Comparison of ENCODE assay signal across 12 mouse cellular contexts in genomic region chr4:118243791-118244190, GRCm38 (mm10). TPM values are rescaled to one million over a fixed set of nuclear protein-coding genes. Genes with fewer than 3 reads are reported as not detected.
A peak's percentile ranks its signal among the peaks of the same experiment; 100 is the strongest.
DNase-seq lines count a peak whose midpoint lies in the region; ATAC-seq and TF ChIP-seq lines count a peak whose summit lies in the region.
"Had no signal": no experiment of that assay in that cellular context is flagged by ENCODE, and none has a peak within 500 bp of the region (broad histone marks: within the 10 kb centered on the region; RNA-seq: fewer than 3 reads in every experiment).

No protein-coding gene starts in this region.

- no peak overlapping the region for H3K4me2 ChIP-seq in forebrain, embryonic 16.5 days (ENCODE audit: low read length)
- H3K4me2 ChIP-seq in midbrain, embryonic 16.5 days (ENCODE audit: low read length) = no peak overlapping the region
- H3K4me2 ChIP-seq: lung, embryonic 15.5 days had no signal

- no peak overlapping the region for H3K9ac ChIP-seq in forebrain, embryonic 16.5 days (replicated peaks; ENCODE audit: low read depth, low read length)
- H3K9ac ChIP-seq in midbrain, embryonic 16.5 days (ENCODE audit: low read depth, low read length) = no peak overlapping the region
- H3K9ac ChIP-seq: lung, embryonic 15.5 days had no signal

- TF ChIP-seq POLR2A in thymus, adult 2 months (IDR thresholded peaks at IDR 0.05; ENCODE audit: control insufficient read depth, extremely low read depth, insufficient read depth, low read length, poor library complexity) = no peak

- H3K36me3 ChIP-seq in forebrain, embryonic 16.5 days (ENCODE audit: control insufficient read depth, insufficient read depth) = peaks cover 17% of the 10 kb centered on the region
- peaks cover 17% of the 10 kb centered on the region for H3K36me3 ChIP-seq in midbrain, embryonic 16.5 days (ENCODE audit: control insufficient read depth, insufficient read depth, low read length)
- peaks cover 23% of the 10 kb centered on the region; the same call in 1 of the 2 replicates for H3K36me3 ChIP-seq in thymus, adult 2 months (ENCODE audit: control insufficient read depth, insufficient read depth, low read length)

- peaks cover 15% of the 10 kb centered on the region for H3K4me1 ChIP-seq in forebrain, embryonic 16.5 days (replicated peaks; ENCODE audit: control insufficient read depth, insufficient read depth, low read length)
- peaks cover 8% of the 10 kb centered on the region for H3K4me1 ChIP-seq in midbrain, embryonic 16.5 days (ENCODE audit: control insufficient read depth, insufficient read depth, low read length)
- 0 out of 2 replicates have a peak, but pooled peaks cover 2% of the 10 kb centered on the region for H3K4me1 ChIP-seq in thymus, adult 2 months (replicated peaks; ENCODE audit: control insufficient read depth, insufficient read depth, low read length)
- H3K4me1 ChIP-seq: lung, embryonic 15.5 days had no signal

- 54% methylated on average over 7 of the region's 7 CpGs for WGBS in forebrain, embryonic 16.5 days
- WGBS in midbrain, embryonic 16.5 days = 57% methylated on average over 7 of the region's 7 CpGs
- 96% methylated on average over 7 of the region's 7 CpGs for WGBS in thymus, adult 2 months

- H3K4me3 ChIP-seq in gastrocnemius, adult 2 months = no peak overlapping the region
- no peak overlapping the region for H3K4me3 ChIP-seq in forebrain, embryonic 16.5 days (replicated peaks; ENCODE audit: low read length)
- H3K4me3 ChIP-seq in midbrain, embryonic 16.5 days (ENCODE audit: low read depth, low read length) = no peak overlapping the region
- no peak overlapping the region for H3K4me3 ChIP-seq in thymus, adult 2 months (ENCODE audit: control insufficient read depth, insufficient read depth, low read length)
- H3K4me3 ChIP-seq: lung, embryonic 15.5 days had no signal

- H3K27ac ChIP-seq in gastrocnemius, adult 2 months = peak overlapping the region; percentile 28; the same call in 1 of the 2 replicates
- peak overlapping the region; percentile 38 for H3K27ac ChIP-seq in forebrain, embryonic 16.5 days (ENCODE audit: low read length)
- peak overlapping the region; percentile 43 for H3K27ac ChIP-seq in midbrain, embryonic 16.5 days (ENCODE audit: low read length)
- no peak overlapping the region for H3K27ac ChIP-seq in thymus, adult 2 months (ENCODE audit: control insufficient read depth, insufficient read depth, low read length)
- H3K27ac ChIP-seq: lung, embryonic 15.5 days had no signal

- H3K27me3 ChIP-seq in forebrain, embryonic 16.5 days (replicated peaks; ENCODE audit: control insufficient read depth, insufficient read depth, low read length) = no peaks in the 10 kb centered on the region
- H3K27me3 ChIP-seq in midbrain, embryonic 16.5 days (ENCODE audit: control insufficient read depth, insufficient read depth, low read depth, low read length) = no peaks in the 10 kb centered on the region
- H3K27me3 ChIP-seq in thymus, adult 2 months (ENCODE audit: control insufficient read depth, insufficient read depth, low read length) = no peaks in the 10 kb centered on the region; the same call in 1 of the 2 replicates
- H3K27me3 ChIP-seq: lung, embryonic 15.5 days had no signal

- peak; percentile 17; the same call in 1 of the 2 replicates for ATAC-seq in forebrain, embryonic 16.5 days
- ATAC-seq in midbrain, embryonic 16.5 days = no peak
- no peak for ATAC-seq in activated CD4-positive, CD25-positive, alpha-beta regulatory T cell, adult 4 months

- intact Hi-C loops in gastrocnemius, adult 2 months (cut with DNase I) = no loop called here
- intact Hi-C loops in gastrocnemius, postnatal 14 days (cut with DNase I; ENCODE audit: low total_unique reads) = no loop called here

- TF ChIP-seq CTCF in gastrocnemius, adult 2 months (IDR thresholded peaks at IDR 0.05) = no peak
- no peak for TF ChIP-seq CTCF in thymus, adult 2 months (IDR thresholded peaks at IDR 0.05; ENCODE audit: borderline replicate concordance, control insufficient read depth, extremely low read depth, insufficient read depth, low read length, poor library complexity)

- peak; percentile 39 for DNase-seq in gastrocnemius, adult 2 months
- no peak for DNase-seq in gastrocnemius, postnatal 14 days
- peak; percentile 44 for DNase-seq in kidney, postnatal 14 days
- no peak for DNase-seq in cerebellum, adult 18-20 months
- DNase-seq in thymus, adult 2 months = no peak
- DNase-seq: cerebellum, adult 11 months; heart, postnatal 14 days; right cerebral cortex, postnatal 4 days had no signal

- H3K9me3 ChIP-seq in forebrain, embryonic 16.5 days (ENCODE audit: control insufficient read depth, low read length) = no peaks in the 10 kb centered on the region
- no peaks in the 10 kb centered on the region for H3K9me3 ChIP-seq in midbrain, embryonic 16.5 days (replicated peaks; ENCODE audit: control insufficient read depth, low read length, poor library complexity, severe bottlenecking)
- H3K9me3 ChIP-seq: lung, embryonic 15.5 days had no signal

RNA-seq across cellular contexts. Expression of gene Ptprf, which starts 47.4 kb away (rescaled TPM):
- total RNA-seq in gastrocnemius, adult 2 months (2021) = 1 to 10 TPM; 1.5 to 2.5 TPM
- 10 to 100 TPM in 1 of 2 experiments, 1 to 10 TPM in 1; 7.7 to 11.7 TPM for total RNA-seq in gastrocnemius, postnatal 14 days (2021)
- 77.0 and 81.6 TPM in 2 replicates for polyA plus RNA-seq in forebrain, embryonic 16.5 days (2015; fragmentation: Nextera tagmentation; extraction: Ambion mirVana)
- polyA plus RNA-seq in midbrain, embryonic 16.5 days (2015; fragmentation: Nextera tagmentation; extraction: Ambion mirVana) = 78.9 and 85.5 TPM in 2 replicates
- under 1 TPM; 0.31 to 0.34 TPM for polyA plus RNA-seq in activated CD4-positive, CD25-positive, alpha-beta regulatory T cell, adult 4 months (2017; shearing (Covaris generic))
- 165 and 202 TPM in 2 replicates for polyA plus RNA-seq in thymus, adult 2 months (2012; rRNA removed)

Comparison
In these comparisons a context has a peak if more than half of its experiments do, and no peak if none do; other contexts are left out.
1. DNase-seq: peak in gastrocnemius, adult 2 months (single experiment) and kidney, postnatal 14 days (single experiment); none in gastrocnemius, postnatal 14 days (single experiment), cerebellum, adult 18-20 months (0 of 2) and thymus, adult 2 months (single experiment).
2. RNA of gene Ptprf, which starts 47.4 kb away (polyA plus RNA-seq): 165 to 202 TPM in thymus, adult 2 months, 77.0 to 81.6 TPM in forebrain, embryonic 16.5 days and 78.9 to 85.5 TPM in midbrain, embryonic 16.5 days; 0.31 to 0.34 TPM in activated CD4-positive, CD25-positive, alpha-beta regulatory T cell, adult 4 months; every median in the first group is over 10 times any median in the second.